Mouse (Mus musculus): ENCODE data around the gene Ccdc83.

- TF ChIP-seq POLR2A (IDR thresholded peaks at IDR 0.05; ENCODE audit: extremely low read depth, insufficient read depth, low read length) (no peak), CTCF (IDR thresholded peaks at IDR 0.05; ENCODE audit: extremely low read depth, insufficient read depth, low read length) (no peak)
These were observed 16.4 kb upstream of the Ccdc83 start for GRCm38 (mm10) chr7:90281759-90282546.

Measured in cortical plate, adult 2 months (tissue).